Comparison of ENCODE assay signal across 10 mouse cellular contexts in genomic region chr4:123957492-123957808, GRCm38 (mm10). TPM values are rescaled to one million over a fixed set of nuclear protein-coding genes. Genes with fewer than 3 reads are reported as not detected.
DNase-seq lines count a peak whose midpoint lies in the region; ATAC-seq and TF ChIP-seq lines count a peak whose summit lies in the region.
"Had no signal": no experiment of that assay in that cellular context is flagged by ENCODE, and none has a peak within 500 bp of the region (broad histone marks: within the 10 kb centered on the region; RNA-seq: fewer than 3 reads in every experiment).

No protein-coding gene starts in this region.

- no peak for TF ChIP-seq CTCF in heart, postnatal 0 days (IDR thresholded peaks at IDR 0.05; ENCODE audit: low read depth)
- TF ChIP-seq CTCF in thymus, adult 2 months (IDR thresholded peaks at IDR 0.05; ENCODE audit: borderline replicate concordance, control insufficient read depth, extremely low read depth, insufficient read depth, low read length, poor library complexity) = no peak

- H3K4me2 ChIP-seq in heart, postnatal 0 days (ENCODE audit: low read depth, low read length) = no peak overlapping the region
- H3K4me2 ChIP-seq in forebrain, embryonic 13.5 days = peak overlapping the region; percentile 46
- peak overlapping the region; percentile 54 for H3K4me2 ChIP-seq in limb, embryonic 13.5 days (replicated peaks)
- H3K4me2 ChIP-seq in neural tube, embryonic 12.5 days (replicated peaks) = peak overlapping the region; percentile 47; the same call in 1 of the 2 replicates

- no peak for TF ChIP-seq POLR2A in thymus, adult 2 months (IDR thresholded peaks at IDR 0.05; ENCODE audit: control insufficient read depth, extremely low read depth, insufficient read depth, low read length, poor library complexity)

- H3K9me3 ChIP-seq in heart, postnatal 0 days (replicated peaks; ENCODE audit: control insufficient read depth, low read length) = no peaks in the 10 kb centered on the region
- no peaks in the 10 kb centered on the region for H3K9me3 ChIP-seq in forebrain, embryonic 13.5 days (replicated peaks)
- H3K9me3 ChIP-seq in limb, embryonic 13.5 days = no peaks in the 10 kb centered on the region
- H3K9me3 ChIP-seq in neural tube, embryonic 12.5 days = no peaks in the 10 kb centered on the region

- H3K4me3 ChIP-seq in heart, postnatal 0 days (ENCODE audit: low read depth, low read length) = no peak overlapping the region
- H3K4me3 ChIP-seq in forebrain, embryonic 13.5 days = no peak overlapping the region
- no peak overlapping the region for H3K4me3 ChIP-seq in limb, embryonic 13.5 days
- H3K4me3 ChIP-seq in neural tube, embryonic 12.5 days = no peak overlapping the region
- H3K4me3 ChIP-seq in thymus, adult 2 months (ENCODE audit: control insufficient read depth, insufficient read depth, low read length) = no peak overlapping the region

- intact Hi-C loops in heart, postnatal 36 days (cut with DNase I) = loop anchor here (5.0 to 10.0 kb wide), 2 partner anchors 177 to 720 kb away; no protein-coding TSS in a partner anchor

- TF ChIP-seq EP300 in heart, postnatal 0 days (IDR thresholded peaks at IDR 0.05; ENCODE audit: low read depth) = no peak

- no peak overlapping the region for H3K27ac ChIP-seq in heart, postnatal 0 days (ENCODE audit: low read depth)
- H3K27ac ChIP-seq in forebrain, embryonic 13.5 days = no peak overlapping the region
- no peak overlapping the region for H3K27ac ChIP-seq in limb, embryonic 13.5 days
- no peak overlapping the region for H3K27ac ChIP-seq in neural tube, embryonic 12.5 days
- no peak overlapping the region for H3K27ac ChIP-seq in thymus, adult 2 months (ENCODE audit: control insufficient read depth, insufficient read depth, low read length)

- DNase-seq in heart, postnatal 0 days (ENCODE audit: low spot score) = no peak
- DNase-seq in heart, postnatal 36 days = no peak
- no peak for DNase-seq in thymus, adult 2 months
- DNase-seq in spleen, postnatal 10 days (ENCODE audit: low spot score in 2 of 2) = no peak

- 60% methylated on average over 4 of the region's 4 CpGs for WGBS in heart, postnatal 0 days
- WGBS in forebrain, embryonic 13.5 days = 55% methylated on average over 4 of the region's 4 CpGs
- WGBS in limb, embryonic 13.5 days = 63% methylated on average over 4 of the region's 4 CpGs
- WGBS in neural tube, embryonic 12.5 days = 61% methylated on average over 4 of the region's 4 CpGs
- 75% methylated on average over 4 of the region's 4 CpGs for WGBS in thymus, adult 2 months

- no peaks in the 10 kb centered on the region for H3K4me1 ChIP-seq in heart, postnatal 0 days (ENCODE audit: control insufficient read depth, insufficient read depth)
- H3K4me1 ChIP-seq in forebrain, embryonic 13.5 days = peaks cover 17% of the 10 kb centered on the region; the same call in 1 of the 2 replicates
- peaks cover 22% of the 10 kb centered on the region for H3K4me1 ChIP-seq in limb, embryonic 13.5 days
- peaks cover 5% of the 10 kb centered on the region; the same call in 1 of the 2 replicates for H3K4me1 ChIP-seq in neural tube, embryonic 12.5 days
- no peaks in the 10 kb centered on the region for H3K4me1 ChIP-seq in thymus, adult 2 months (replicated peaks; ENCODE audit: control insufficient read depth, insufficient read depth, low read length)

- H3K27me3 ChIP-seq in heart, postnatal 0 days (ENCODE audit: control insufficient read depth, insufficient read depth, low read length) = peaks cover 11% of the 10 kb centered on the region
- H3K27me3 ChIP-seq in forebrain, embryonic 13.5 days = peaks cover 38% of the 10 kb centered on the region
- peaks cover 40% of the 10 kb centered on the region for H3K27me3 ChIP-seq in limb, embryonic 13.5 days
- H3K27me3 ChIP-seq in neural tube, embryonic 12.5 days (replicated peaks) = peaks cover 13% of the 10 kb centered on the region; the same call in 1 of the 2 replicates
- 0 out of 2 replicates have a peak, but pooled peaks cover 2% of the 10 kb centered on the region for H3K27me3 ChIP-seq in thymus, adult 2 months (ENCODE audit: control insufficient read depth, insufficient read depth, low read length)

- H3K36me3 ChIP-seq in heart, postnatal 0 days (replicated peaks; ENCODE audit: control insufficient read depth, insufficient read depth, low read length) = no peaks in the 10 kb centered on the region
- no peaks in the 10 kb centered on the region for H3K36me3 ChIP-seq in forebrain, embryonic 13.5 days (ENCODE audit: poor library complexity, severe bottlenecking)
- H3K36me3 ChIP-seq in limb, embryonic 13.5 days = no peaks in the 10 kb centered on the region
- no peaks in the 10 kb centered on the region for H3K36me3 ChIP-seq in neural tube, embryonic 12.5 days
- no peaks in the 10 kb centered on the region for H3K36me3 ChIP-seq in thymus, adult 2 months (ENCODE audit: control insufficient read depth, insufficient read depth, low read length)

- H3K9ac ChIP-seq in heart, postnatal 0 days (replicated peaks; ENCODE audit: low read depth, low read length) = no peak overlapping the region
- H3K9ac ChIP-seq in forebrain, embryonic 13.5 days = no peak overlapping the region
- H3K9ac ChIP-seq in limb, embryonic 13.5 days = no peak overlapping the region
- peak overlapping the region; percentile 17; the same call in 1 of the 2 replicates for H3K9ac ChIP-seq in neural tube, embryonic 12.5 days

- peak; percentile 5; the same call in 1 of the 2 replicates for ATAC-seq in heart, postnatal 0 days (ENCODE audit: insufficient read depth, low read depth)
- no peak for ATAC-seq in forebrain, embryonic 13.5 days
- no peak for ATAC-seq in limb, embryonic 13.5 days (ENCODE audit: low FRiP score, low read depth)
- no peak for ATAC-seq in neural tube, embryonic 12.5 days (ENCODE audit: low FRiP score, low read depth)
- ATAC-seq in erythroid progenitor cell, adult 5-6 weeks (replicated peaks; ENCODE audit: low FRiP score, poor library complexity, severe bottlenecking) = no peak

RNA-seq across cellular contexts. Expression of gene 4930535I16Rik, which starts 39.6 kb away (rescaled TPM):
- not detected in 2 replicates for total RNA-seq in heart, postnatal 0 days (2014; rRNA removed; ENCODE audit: low replicate concordance)
- polyA plus RNA-seq in heart, postnatal 0 days (2015; fragmentation: Nextera tagmentation; extraction: Ambion mirVana) = 0.25 TPM in 1 of 2 replicates, not detected in the other
- not detected for total RNA-seq in heart, postnatal 36 days (2021)
- not detected in 2 replicates for polyA plus RNA-seq in forebrain, embryonic 13.5 days (2015; fragmentation: Nextera tagmentation; extraction: Ambion mirVana)
- polyA plus RNA-seq in limb, embryonic 13.5 days (2015; fragmentation: Nextera tagmentation; extraction: Ambion mirVana) = not detected in 2 replicates
- not detected in 2 replicates for polyA plus RNA-seq in neural tube, embryonic 12.5 days (2016; fragmentation: Nextera tagmentation; extraction: Ambion mirVana)
- 0.26 TPM in 1 of 2 replicates, not detected in the other for polyA plus RNA-seq in thymus, adult 2 months (2012; rRNA removed)
- total RNA-seq in erythroid progenitor cell, adult 5-6 weeks (2015; ENCODE audit: low replicate concordance) = not detected in 2 replicates
- not detected in 2 replicates for total RNA-seq in erythroid progenitor cell, adult 5-6 weeks (2017; ENCODE audit: low replicate concordance)
- total RNA-seq: adrenal gland, postnatal 36 days; granulocyte monocyte progenitor cell, adult 5-6 weeks had no signal

RNA-seq across cellular contexts. Expression of gene Rragc, which starts 40.2 kb away (rescaled TPM):
- total RNA-seq in heart, postnatal 0 days (2014; rRNA removed; ENCODE audit: low replicate concordance) = 43.0 and 50.7 TPM in 2 replicates
- 30.2 and 34.2 TPM in 2 replicates for polyA plus RNA-seq in heart, postnatal 0 days (2015; fragmentation: Nextera tagmentation; extraction: Ambion mirVana)
- total RNA-seq in heart, postnatal 36 days (2021) = 10 to 100 TPM; 39.8 to 40.0 TPM
- 44.1 and 46.3 TPM in 2 replicates for polyA plus RNA-seq in forebrain, embryonic 13.5 days (2015; fragmentation: Nextera tagmentation; extraction: Ambion mirVana)
- polyA plus RNA-seq in limb, embryonic 13.5 days (2015; fragmentation: Nextera tagmentation; extraction: Ambion mirVana) = 52.0 and 52.7 TPM in 2 replicates
- 62.5 and 65.4 TPM in 2 replicates for polyA plus RNA-seq in neural tube, embryonic 12.5 days (2016; fragmentation: Nextera tagmentation; extraction: Ambion mirVana)
- polyA plus RNA-seq in thymus, adult 2 months (2012; rRNA removed) = 44.6 and 46.2 TPM in 2 replicates
- 7.5 and 16.2 TPM in 2 replicates for total RNA-seq in erythroid progenitor cell, adult 5-6 weeks (2015; ENCODE audit: low replicate concordance)
- total RNA-seq in erythroid progenitor cell, adult 5-6 weeks (2017; ENCODE audit: low replicate concordance) = 12.3 and 43.4 TPM in 2 replicates

RNA-seq across cellular contexts. Expression of gene Mycbp, which starts 52.8 kb away (rescaled TPM):
- 14.3 and 15.7 TPM in 2 replicates for total RNA-seq in heart, postnatal 0 days (2014; rRNA removed; ENCODE audit: low replicate concordance)
- polyA plus RNA-seq in heart, postnatal 0 days (2015; fragmentation: Nextera tagmentation; extraction: Ambion mirVana) = 61.5 and 68.9 TPM in 2 replicates
- 10 to 100 TPM; 23.0 to 25.6 TPM for total RNA-seq in heart, postnatal 36 days (2021)
- 35.5 and 43.3 TPM in 2 replicates for polyA plus RNA-seq in forebrain, embryonic 13.5 days (2015; fragmentation: Nextera tagmentation; extraction: Ambion mirVana)
- polyA plus RNA-seq in limb, embryonic 13.5 days (2015; fragmentation: Nextera tagmentation; extraction: Ambion mirVana) = 67.8 and 69.5 TPM in 2 replicates
- polyA plus RNA-seq in neural tube, embryonic 12.5 days (2016; fragmentation: Nextera tagmentation; extraction: Ambion mirVana) = 47.0 and 49.5 TPM in 2 replicates
- polyA plus RNA-seq in thymus, adult 2 months (2012; rRNA removed) = 17.1 and 21.0 TPM in 2 replicates
- 14.4 and 43.6 TPM in 2 replicates for total RNA-seq in erythroid progenitor cell, adult 5-6 weeks (2015; ENCODE audit: low replicate concordance)
- 12.1 and 52.7 TPM in 2 replicates for total RNA-seq in erythroid progenitor cell, adult 5-6 weeks (2017; ENCODE audit: low replicate concordance)
